Mouse (Mus musculus) forebrain, embryonic 14.5 days (tissue): ENCODE measurements around the gene Btbd9. TPM values are rescaled to one million over a fixed set of nuclear protein-coding genes. Genes with fewer than 3 reads are reported as not detected.

Experiments
- ATAC-seq: fragments of 200-750 bp; cut with Nextera tagmentation; 2 replicates; pipeline ENCODE4 v1.8.0; 2017; ENCODE audit warnings: mild to moderate bottlenecking, moderate library complexity
- DNase-seq: peaks from one replicate; pipeline ENCODE4 v3.0.0-alpha.2; 2015; ENCODE audit warnings: low spot score
- H3K27ac ChIP-seq: fragments of 300-500 bp; sonication (generic); 2 replicates; pipeline ENCODE4 v1.5.1; 2014; ENCODE audit warnings: low read depth, mild to moderate bottlenecking, control low read depth, low read length, moderate library complexity
- H3K27me3 ChIP-seq: fragments of 300-500 bp; sonication (generic); replicated peaks from 2 replicates; pipeline ENCODE4 v1.6.1; 2014; ENCODE audit warnings: low read length, control low read depth, mixed read lengths; ENCODE audit not compliant: control insufficient read depth, insufficient read depth
- H3K36me3 ChIP-seq: fragments of 300-500 bp; sonication (generic); 2 replicates; pipeline ENCODE4 v1.6.1; 2014; ENCODE audit warnings: low read length, control low read depth; ENCODE audit not compliant: control insufficient read depth, insufficient read depth
- H3K4me1 ChIP-seq: fragments of 300-500 bp; sonication (generic); 2 replicates; pipeline ENCODE4 v1.6.1; 2014; ENCODE audit warnings: antibody characterized with exemption, low read length, control low read depth; ENCODE audit not compliant: control insufficient read depth, insufficient read depth
- H3K4me2 ChIP-seq: fragments of 300-500 bp; sonication (generic); 2 replicates; pipeline ENCODE4 v1.6.1; 2014; ENCODE audit warnings: mild to moderate bottlenecking, control low read depth, low read length
- H3K4me3 ChIP-seq: fragments of 300-500 bp; sonication (generic); 2 replicates; pipeline ENCODE4 v1.5.1; 2014; ENCODE audit warnings: low read depth, low read length, control low read depth
- H3K9ac ChIP-seq: fragments of 300-500 bp; sonication (generic); 2 replicates; pipeline ENCODE4 v1.6.1; 2014; ENCODE audit warnings: mild to moderate bottlenecking, low read length, control low read depth, moderate library complexity
- H3K9me3 ChIP-seq: fragments of 300-500 bp; sonication (generic); replicated peaks from 2 replicates; pipeline ENCODE4 v1.6.1; 2016; ENCODE audit warnings: low read length, control low read depth, mixed read lengths; ENCODE audit not compliant: control insufficient read depth
- WGBS: fragments of 180-500 bp; shearing (Covaris S2); extraction: QIAGEN DNeasy Blood & Tissue Kit; methylation state at CpG from one replicate; pipeline ENCODE4 v1.1.7; 2014; 5-methylcytosine and 5-hydroxymethylcytosine counted together
- polyA plus RNA-seq: library from polyadenylated mRNA; unstranded; fragments of >200 nt; fragmentation: Nextera tagmentation; extraction: Ambion mirVana; gene quantifications from 2 replicates; pipeline ENCODE4 v1.2.1, GENCODE M21; 2014

Gene Btbd9
- polyA plus RNA-seq, 1 experiment from 2014 or later: 73.7 TPM

DNA sequence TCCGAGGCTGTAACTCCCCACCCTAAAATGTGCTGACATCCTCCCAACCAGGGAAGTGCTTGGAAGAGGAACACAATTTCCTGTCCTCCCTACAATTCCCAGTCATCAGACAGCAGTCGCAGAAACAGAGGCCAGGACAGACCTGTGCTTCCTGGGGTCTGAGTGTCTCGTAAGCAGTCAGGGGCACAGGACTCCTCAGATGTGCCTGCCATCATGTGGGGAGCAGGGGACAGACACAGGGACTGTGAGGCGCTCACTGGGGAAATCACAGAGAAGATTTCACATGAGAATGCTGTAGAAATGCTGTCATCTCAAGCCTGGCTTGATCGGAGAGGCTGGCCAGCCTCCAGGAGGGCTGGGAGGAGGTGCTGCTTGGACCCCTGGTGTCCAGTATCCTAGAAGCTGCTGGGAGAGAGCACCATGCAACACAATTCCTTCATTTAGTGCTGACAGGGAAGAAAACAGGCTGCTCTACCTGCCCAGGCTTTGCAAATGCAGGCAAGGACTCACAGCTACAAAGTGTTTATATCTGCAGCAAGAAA lies 308.8 kb downstream of the Btbd9 start:
- no peak for DNase-seq
- no peak overlapping the region for H3K4me3 ChIP-seq
- no peak overlapping the region for H3K4me2 ChIP-seq
- peaks cover 10% of the 10 kb centered on the region for H3K4me1 ChIP-seq
- H3K27ac ChIP-seq: no peak overlapping the region
- H3K27me3 ChIP-seq: no peaks in the 10 kb centered on the region
- no peaks in the 10 kb centered on the region for H3K36me3 ChIP-seq
- no peak for ATAC-seq
- H3K9ac ChIP-seq: no peak overlapping the region
- WGBS: 83% methylated on average over 5 of the region's 5 CpGs
- no peaks in the 10 kb centered on the region for H3K9me3 ChIP-seq

DNA sequence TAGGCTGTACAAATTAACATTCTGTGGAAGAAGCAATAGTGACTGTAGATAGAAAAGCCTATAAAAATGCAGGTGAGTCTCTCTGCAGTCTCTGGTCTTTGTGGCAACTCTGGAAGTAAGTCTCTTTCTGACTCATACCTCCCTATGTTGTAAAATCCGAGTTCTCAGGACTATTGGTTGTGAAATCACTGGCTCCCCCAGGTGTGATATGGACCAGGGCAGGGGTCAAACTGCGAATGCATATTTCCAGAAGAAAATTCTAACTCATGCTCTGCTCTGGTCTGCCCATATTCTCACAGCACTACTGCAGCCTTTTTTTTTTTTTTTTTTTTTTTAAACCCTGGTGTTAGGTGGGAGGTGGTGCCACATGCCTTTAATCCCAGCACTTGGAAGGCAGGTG lies 312.8 kb downstream of the Btbd9 start:
- Histone ChIP-seq H3K4me2 (no peak overlapping the region), H3K27ac (no peak overlapping the region), H3K9me3 (no peaks in the 10 kb centered on the region), H3K4me3 (no peak overlapping the region), H3K27me3 (0 out of 2 replicates have a peak, but pooled peaks cover 3% of the 10 kb centered on the region), H3K9ac (no peak overlapping the region), H3K4me1 (peaks cover 13% of the 10 kb centered on the region), H3K36me3 (no peaks in the 10 kb centered on the region)
- DNase-seq (no peak), ATAC-seq (no peak)
- WGBS: 78% methylated on average over 2 of the region's 2 CpGs

DNA sequence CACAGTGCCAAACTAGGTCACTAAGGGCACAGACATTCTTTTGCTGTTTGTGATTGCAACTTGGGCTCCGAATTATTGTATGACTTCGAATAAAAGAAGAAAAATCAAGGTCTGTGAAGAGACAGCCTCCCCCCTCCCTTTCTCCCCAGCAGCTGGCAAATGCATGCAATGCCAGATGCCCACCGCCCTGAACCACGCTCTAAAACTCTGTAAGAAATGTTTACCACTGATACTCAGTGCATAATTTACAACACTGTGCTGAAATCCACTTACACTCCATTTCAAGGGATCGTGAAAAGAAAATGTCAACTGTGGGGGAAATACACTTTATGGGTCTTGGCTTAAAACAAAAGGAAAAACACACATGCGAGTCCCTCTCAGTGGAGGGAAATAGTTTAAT lies 313.3 kb downstream of the Btbd9 start:
- no peak overlapping the region for H3K4me2 ChIP-seq
- H3K27ac ChIP-seq: peak overlapping the region; percentile 27; the same call in 1 of the 2 replicates
- no peaks in the 10 kb centered on the region for H3K36me3 ChIP-seq
- 43% methylated on average over 6 of the region's 6 CpGs for WGBS
- no peak overlapping the region for H3K9ac ChIP-seq
- H3K4me1 ChIP-seq: peaks cover 13% of the 10 kb centered on the region
- H3K4me3 ChIP-seq: no peak overlapping the region
- DNase-seq (peak; percentile 42), ATAC-seq (peak; percentile 57; the same call in 1 of the 2 replicates)
- 0 out of 2 replicates have a peak, but pooled peaks cover 3% of the 10 kb centered on the region for H3K27me3 ChIP-seq
- H3K9me3 ChIP-seq: no peaks in the 10 kb centered on the region

DNA sequence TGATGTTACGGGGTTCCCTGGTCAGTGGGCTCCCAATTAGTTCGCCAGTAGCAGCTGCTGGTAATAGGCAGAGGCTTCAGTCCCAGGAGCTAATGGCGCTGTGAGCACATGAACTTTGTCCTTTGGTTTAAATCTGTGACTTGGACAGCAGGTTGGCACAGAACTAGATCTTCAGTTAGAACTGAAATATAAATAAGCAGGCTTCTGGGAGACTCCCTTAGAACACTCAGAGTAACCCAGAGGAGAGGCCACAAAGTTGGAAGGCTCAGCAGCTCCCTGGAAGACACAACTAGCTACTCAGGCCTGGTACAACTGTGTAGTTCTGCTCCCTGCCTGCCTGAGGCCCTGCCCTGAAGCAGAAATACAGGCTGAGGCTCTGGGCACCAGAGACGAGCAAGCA lies 313.8 kb downstream of the Btbd9 start:
- DNase-seq (no peak), ATAC-seq (no peak)
- Histone ChIP-seq H3K4me3 (no peak overlapping the region), H3K27me3 (0 out of 2 replicates have a peak, but pooled peaks cover 3% of the 10 kb centered on the region), H3K36me3 (no peaks in the 10 kb centered on the region), H3K9me3 (no peaks in the 10 kb centered on the region), H3K27ac (peak overlapping the region; percentile 27; the same call in 1 of the 2 replicates), H3K4me2 (no peak overlapping the region), H3K4me1 (peaks cover 13% of the 10 kb centered on the region), H3K9ac (no peak overlapping the region)
- 66% methylated on average over 4 of the region's 4 CpGs for WGBS

DNA sequence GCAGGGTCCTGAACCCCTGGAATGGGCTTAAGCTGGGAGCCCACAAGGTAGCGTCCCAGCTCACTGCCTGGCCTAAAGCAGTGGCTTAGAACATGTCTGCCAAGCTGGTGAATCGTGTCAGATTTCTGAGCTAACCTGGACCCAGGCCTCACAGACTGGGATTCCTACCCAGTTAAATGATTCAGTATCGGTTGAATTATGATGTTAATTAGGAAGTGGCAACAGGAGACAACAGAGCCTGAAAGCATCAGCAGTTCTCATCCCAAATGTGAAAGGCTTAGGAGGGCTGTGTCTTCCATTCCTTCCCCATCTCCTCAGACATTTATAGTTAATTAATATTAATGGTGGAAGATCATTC lies 314.3 kb downstream of the Btbd9 start:
- DNase-seq (no peak), ATAC-seq (no peak)
- Histone ChIP-seq H3K4me1 (peaks cover 13% of the 10 kb centered on the region), H3K4me2 (no peak overlapping the region), H3K36me3 (no peaks in the 10 kb centered on the region), H3K27ac (no peak overlapping the region), H3K9ac (no peak overlapping the region), H3K27me3 (0 out of 2 replicates have a peak, but pooled peaks cover 3% of the 10 kb centered on the region), H3K4me3 (no peak overlapping the region), H3K9me3 (no peaks in the 10 kb centered on the region)
- WGBS: 48% methylated on average over 3 of the region's 3 CpGs

DNA sequence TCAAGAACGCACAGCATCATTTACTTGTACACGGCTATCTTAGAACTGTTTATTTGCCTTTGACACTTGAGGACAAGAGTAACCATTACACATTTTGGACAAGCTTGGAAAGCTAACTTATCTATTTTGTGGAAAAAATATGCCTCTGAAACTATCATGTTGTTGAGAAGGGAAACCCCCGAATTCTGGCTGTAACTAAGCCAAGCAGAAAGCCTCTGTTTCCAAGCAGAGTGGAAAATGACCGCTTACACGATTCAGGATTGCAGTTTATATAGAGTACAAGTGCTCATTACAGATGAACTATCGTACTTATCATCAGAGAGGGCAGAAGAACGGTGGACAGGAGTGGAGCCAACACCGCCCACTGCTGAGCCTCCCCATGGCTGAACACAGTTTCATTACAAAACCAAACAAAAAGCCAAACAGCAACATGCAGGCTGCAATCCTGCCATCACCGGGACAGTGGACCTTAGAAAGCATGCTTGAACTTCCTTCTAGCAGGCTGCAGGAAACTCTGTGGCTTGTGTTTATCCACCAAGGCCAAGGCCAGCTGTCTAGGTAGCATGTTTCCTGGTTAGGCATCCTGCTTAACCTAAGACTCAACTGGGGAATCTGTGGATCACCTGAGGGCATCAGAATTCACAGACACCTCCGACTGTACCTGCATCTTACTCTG lies 314.8 kb downstream of the Btbd9 start:
- Histone ChIP-seq H3K4me1 (peaks cover 17% of the 10 kb centered on the region), H3K36me3 (no peaks in the 10 kb centered on the region), H3K4me2 (no peak overlapping the region), H3K27ac (0 out of 2 replicates have a peak overlapping the region, but pooled peaks have one; percentile 11), H3K4me3 (no peak overlapping the region), H3K9me3 (no peaks in the 10 kb centered on the region), H3K9ac (no peak overlapping the region), H3K27me3 (0 out of 2 replicates have a peak, but pooled peaks cover 3% of the 10 kb centered on the region)
- 79% methylated on average over 10 of the region's 10 CpGs for WGBS
- no peak for ATAC-seq
- no peak for DNase-seq

DNA sequence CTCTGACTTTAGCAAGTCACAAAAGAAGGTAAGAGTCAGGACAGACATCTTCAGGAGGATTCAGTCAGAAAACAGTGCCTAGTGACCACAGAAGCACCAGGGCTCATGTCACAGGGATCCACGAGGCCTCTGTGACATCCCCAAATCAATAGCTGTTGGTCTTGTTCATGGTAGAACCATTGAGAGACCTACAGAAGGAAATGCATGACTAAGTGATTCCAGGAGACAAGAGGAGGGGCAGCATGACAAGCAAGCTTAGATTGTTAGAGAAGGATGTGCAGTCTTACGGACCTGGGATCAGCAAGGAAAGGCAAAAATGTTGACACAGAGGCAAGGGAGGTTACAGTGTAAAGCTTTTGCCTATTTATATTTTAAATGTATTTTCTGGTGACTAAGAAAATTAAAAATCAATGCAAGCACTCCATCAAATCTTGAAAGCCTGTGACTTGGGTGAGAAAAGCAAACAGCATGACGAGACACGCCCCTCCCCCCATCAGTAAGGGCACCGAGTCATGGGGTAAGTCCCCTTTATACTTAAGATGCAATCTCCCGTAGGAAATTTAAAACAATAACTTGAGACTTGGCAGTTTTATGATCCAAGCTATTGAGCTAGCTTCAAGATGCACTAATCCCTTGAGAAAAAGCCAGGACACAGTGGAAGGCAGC lies 315.5 kb downstream of the Btbd9 start:
- Histone ChIP-seq H3K36me3 (no peaks in the 10 kb centered on the region), H3K4me3 (no peak overlapping the region), H3K27me3 (0 out of 2 replicates have a peak, but pooled peaks cover 3% of the 10 kb centered on the region), H3K4me2 (no peak overlapping the region), H3K9ac (no peak overlapping the region), H3K4me1 (peaks cover 22% of the 10 kb centered on the region), H3K27ac (no peak overlapping the region), H3K9me3 (no peaks in the 10 kb centered on the region)
- WGBS: 70% methylated on average over 6 of the region's 6 CpGs
- ATAC-seq (no peak), DNase-seq (no peak)

DNA sequence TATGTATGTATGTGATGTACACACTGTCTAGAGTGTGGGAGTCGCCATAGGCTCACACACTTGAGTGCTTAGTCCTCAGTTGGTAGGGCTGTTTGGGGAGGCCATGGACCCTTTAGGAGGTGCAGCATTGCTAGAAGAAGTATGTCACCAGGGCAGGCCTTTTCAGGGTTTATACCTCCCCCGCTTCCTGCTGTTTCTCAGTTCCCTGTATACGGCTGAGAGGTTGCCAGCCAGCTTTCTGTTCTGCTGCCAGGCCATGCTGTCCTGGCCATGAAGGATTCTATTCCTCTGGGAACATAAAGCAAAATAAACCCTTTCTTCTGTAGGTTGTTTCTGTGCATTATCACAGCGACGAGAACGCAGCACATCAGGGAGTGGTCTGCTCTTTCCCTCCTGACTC lies 316.4 kb downstream of the Btbd9 start:
- no peak for DNase-seq
- Histone ChIP-seq H3K4me2 (no peak overlapping the region), H3K36me3 (no peaks in the 10 kb centered on the region), H3K27ac (no peak overlapping the region), H3K4me1 (peaks cover 25% of the 10 kb centered on the region), H3K9me3 (no peaks in the 10 kb centered on the region), H3K27me3 (0 out of 2 replicates have a peak, but pooled peaks cover 3% of the 10 kb centered on the region), H3K9ac (no peak overlapping the region), H3K4me3 (no peak overlapping the region)
- no peak for ATAC-seq
- 71% methylated on average over 6 of the region's 6 CpGs for WGBS

DNA sequence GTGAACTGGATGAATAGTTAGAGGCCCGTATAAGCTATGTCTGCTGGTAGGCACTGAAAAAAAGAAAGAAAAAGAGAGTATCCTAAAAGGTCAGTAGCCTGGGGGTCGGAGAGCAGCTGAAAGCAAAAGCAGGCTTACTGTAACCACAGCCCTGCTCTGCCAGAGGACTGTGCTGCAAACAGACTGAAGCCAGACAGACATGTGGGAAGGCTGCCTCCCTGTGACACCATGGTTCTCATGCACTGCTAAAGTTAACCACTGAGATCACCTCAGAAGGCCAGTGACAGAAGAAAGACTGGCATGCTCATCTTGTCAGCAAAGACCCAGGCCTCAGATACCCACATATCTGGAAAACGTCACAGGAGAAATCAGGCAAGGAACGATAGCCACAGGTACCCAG lies 317.8 kb downstream of the Btbd9 start:
- Histone ChIP-seq H3K27ac (no peak overlapping the region), H3K27me3 (0 out of 2 replicates have a peak, but pooled peaks cover 3% of the 10 kb centered on the region), H3K4me1 (peaks cover 25% of the 10 kb centered on the region), H3K4me3 (no peak overlapping the region), H3K9ac (no peak overlapping the region), H3K4me2 (no peak overlapping the region), H3K36me3 (no peaks in the 10 kb centered on the region), H3K9me3 (no peaks in the 10 kb centered on the region)
- ATAC-seq (no peak), DNase-seq (no peak)
- WGBS: 77% methylated on average over 4 of the region's 4 CpGs
